Mouse (Mus musculus) heart, adult 18-20 months (tissue): ENCODE data around the gene Cpm. TPM values are rescaled to one million over a fixed set of nuclear protein-coding genes. Genes with fewer than 3 reads are reported as not detected.
A peak's percentile ranks its signal among the peaks of the same experiment; 100 is the strongest.

Experiments used
- DNase-seq, 2 experiments: peaks; one replicate each; pipeline ENCODE4 v3.0.0; 2021 to 2022; ENCODE audit warnings: mixed read lengths in 1 of 2
- total RNA-seq, 2 experiments: library from RNA; stranded (reverse); gene quantifications; 2 replicates each; pipeline ENCODE4 v1.2.3; 2021

Cpm gene
- total RNA-seq, 2 experiments from 2014 or later = 2.9 to 3.5 TPM

DNA sequence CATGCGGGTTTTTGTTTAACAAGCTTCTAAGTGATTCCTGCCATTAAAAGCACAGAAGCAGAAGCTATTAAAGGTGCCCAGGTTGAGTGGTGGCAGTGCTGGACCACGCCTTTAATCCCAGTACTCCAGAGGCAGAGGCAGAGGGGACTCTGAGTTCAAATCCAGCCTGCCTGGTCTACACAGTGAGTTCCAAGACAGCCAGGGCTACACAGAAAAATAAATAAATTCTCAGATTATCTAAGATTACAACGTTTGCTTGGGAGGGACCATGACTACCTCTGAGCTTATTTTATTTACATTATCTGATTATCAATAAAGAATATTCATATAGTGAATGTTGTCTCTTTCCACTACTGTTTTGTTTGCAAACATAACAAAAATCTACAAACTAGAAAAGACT, 57.7 kb downstream of the Cpm start:
- DNase-seq = no peak

- DNase-seq = no peak
Observed at GRCm38 (mm10) chr10:117687577-117687976, 58.3 kb downstream of the Cpm start.

DNA sequence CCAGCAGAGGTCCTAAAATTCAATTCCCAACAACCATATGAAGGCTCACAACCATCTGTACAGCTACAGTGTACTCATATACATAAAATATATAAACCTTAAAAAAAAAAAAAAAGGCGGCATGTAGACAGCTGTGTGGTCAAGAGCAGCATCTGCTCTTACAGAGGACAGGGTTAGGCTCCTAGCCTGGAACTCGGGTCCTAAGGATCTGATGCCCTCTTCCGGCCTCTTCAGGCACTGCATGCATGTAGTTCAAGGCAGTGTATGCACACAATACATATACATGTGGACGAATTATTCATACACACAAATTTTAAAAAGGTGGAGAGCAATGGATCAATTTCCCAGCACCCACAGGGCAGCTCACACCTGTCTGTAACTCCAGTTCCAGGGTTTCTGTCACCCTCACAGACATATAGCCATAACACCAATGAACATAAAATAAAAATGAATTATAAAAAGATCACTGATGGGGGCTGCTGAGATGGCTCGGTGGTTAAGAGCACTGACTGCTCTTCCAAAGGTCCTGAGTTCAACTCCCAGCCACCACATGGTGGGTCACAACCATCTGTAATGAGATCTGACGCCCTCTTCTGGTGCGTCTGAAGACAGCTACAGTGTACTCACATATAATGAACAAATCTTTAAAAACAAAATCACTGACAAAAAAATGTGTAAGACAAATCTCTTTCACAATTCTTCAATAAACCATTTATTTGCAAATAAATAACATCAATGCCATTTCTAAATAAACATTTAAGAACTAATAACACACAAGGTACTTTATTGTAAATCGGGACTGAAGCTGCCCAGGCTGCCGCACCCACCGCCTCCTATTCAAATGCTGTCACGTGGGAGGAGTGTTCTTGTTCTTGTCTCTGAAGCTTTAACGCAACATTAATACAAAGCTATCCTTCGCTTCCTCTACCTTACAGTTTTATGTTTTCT, 59.2 kb downstream of the Cpm start:
- peak in 1 of 2 experiments; percentile 35 for DNase-seq

- DNase-seq = no peak
Observed at GRCm38 (mm10) chr10:117689297-117690100, 60.2 kb downstream of the Cpm start.

- no peak for DNase-seq
Observed at GRCm38 (mm10) chr10:117690101-117690352, 60.7 kb downstream of the Cpm start.

DNA sequence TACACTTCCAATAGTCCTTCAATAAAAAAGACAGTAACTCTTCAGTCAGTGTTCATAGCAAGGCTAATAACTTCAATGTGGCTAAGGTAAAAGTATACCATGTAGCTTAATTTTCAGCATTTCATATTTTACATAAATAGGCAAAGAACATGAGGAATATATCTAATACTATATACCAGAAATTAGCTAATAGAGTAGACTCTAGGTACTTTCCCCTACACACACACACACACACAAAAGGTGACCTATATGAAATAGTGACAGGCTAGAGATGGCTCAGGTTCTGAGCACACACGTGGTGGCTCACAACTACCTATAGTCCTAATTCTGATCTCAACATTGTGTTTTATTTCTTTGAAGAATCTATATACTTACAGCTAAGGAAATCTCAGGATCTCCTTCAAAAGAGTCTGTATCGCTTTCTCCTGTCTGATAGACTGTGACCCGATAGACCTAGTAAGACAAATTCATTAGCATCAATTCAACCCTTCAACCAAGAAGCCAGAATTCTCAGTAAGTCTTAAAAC, 61.5 kb downstream of the Cpm start:
- DNase-seq = no peak

GRCm38 (mm10) chr10:117691389-117691968, 62.2 kb downstream of the Cpm start:
- no peak for DNase-seq

- DNase-seq = no peak
Observed at GRCm38 (mm10) chr10:117692173-117692572, 62.9 kb downstream of the Cpm start.

- no peak for DNase-seq
Observed at GRCm38 (mm10) chr10:117692953-117693352, 63.7 kb downstream of the Cpm start.

DNA sequence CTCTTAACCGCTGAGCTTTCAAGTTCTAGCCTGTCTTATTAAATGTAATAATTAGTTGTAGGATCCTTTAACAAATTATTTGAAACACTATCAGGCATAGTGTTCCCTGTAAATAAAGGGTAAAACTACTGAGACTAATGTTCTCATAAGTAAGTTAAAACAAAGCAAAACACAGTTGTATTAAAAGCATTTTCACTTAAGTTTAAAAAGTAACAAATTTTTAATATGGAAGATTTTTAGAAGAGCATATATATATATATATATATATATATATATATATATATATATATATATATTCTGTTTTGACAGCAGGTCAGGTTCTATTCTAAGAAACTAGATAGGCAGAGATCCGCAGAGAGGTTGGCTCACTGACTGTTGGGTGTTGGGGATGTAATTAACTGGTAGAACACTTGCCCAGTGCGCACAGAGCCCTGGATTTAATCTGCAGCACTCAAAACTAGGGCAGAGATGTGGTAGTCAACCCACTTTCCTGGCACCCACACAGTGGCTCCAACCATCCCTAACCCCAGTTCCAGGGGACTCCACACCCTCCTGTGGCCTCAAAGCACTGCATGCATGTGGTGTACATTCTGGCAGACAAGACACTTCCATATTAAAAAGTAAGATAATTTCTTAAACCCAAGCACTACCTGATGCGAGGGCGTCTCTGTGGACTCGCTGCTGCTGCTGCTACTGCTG, 65.1 kb downstream of the Cpm start:
- no peak for DNase-seq

DNA sequence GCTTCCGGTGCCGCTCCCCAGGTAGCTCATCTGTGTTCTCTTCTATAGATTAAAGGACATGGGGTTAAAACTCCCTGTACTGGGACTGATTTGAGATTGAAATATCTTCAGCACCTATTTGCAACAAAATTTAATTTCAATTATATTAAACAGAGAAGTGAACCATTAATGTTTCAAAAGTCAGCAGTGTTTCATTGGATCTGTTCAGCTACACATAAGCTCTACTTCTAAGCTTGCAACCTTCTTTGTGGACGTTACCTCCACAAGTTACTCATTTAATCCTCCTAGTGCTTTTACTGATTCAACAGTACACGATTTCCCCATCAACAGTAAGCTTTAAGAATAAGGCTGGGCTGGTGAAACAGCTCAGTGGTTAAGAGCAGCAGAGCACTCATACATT, 65.7 kb downstream of the Cpm start:
- no peak for DNase-seq

- DNase-seq = no peak
Observed at GRCm38 (mm10) chr10:117695605-117696004, 66.3 kb downstream of the Cpm start.

GRCm38 (mm10) chr10:117696021-117696826, 66.9 kb downstream of the Cpm start:
- DNase-seq = no peak

DNA sequence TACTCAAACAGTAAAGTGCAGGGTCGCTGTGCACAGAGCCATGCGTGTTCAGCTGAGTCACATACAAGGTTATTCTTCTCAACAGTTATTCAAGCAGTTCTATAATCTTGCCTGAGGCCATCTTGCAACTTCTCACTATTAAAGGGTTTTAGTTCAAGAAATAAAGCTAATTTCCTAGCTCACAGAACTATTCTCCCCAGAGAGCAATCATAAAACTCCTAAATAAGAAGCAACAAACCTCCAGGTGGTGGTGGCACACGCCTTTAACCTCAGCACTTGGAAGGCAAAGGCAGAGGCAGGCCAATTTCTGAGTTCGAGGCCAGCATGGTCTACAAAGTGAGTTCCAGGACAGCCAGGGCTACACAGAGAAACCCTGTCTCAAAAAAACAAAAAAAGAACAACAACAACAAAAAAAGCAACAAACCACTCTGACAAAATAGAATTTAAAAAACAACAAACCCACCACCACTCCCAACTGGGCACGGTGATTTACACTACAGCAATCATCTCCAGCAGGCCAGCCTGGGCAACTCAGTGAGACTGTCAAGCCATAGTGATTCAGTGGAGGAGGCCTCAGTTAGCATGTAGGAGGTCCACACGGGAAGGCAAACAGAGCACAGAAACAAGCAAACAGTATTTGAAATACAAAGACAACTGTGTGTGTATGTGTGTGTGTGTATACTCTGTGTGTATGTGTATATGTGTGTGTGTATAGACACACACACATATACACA, 67.7 kb downstream of the Cpm start:
- DNase-seq = no peak

- DNase-seq = no peak
Observed at GRCm38 (mm10) chr10:117697561-117698115, 68.3 kb downstream of the Cpm start.

DNA sequence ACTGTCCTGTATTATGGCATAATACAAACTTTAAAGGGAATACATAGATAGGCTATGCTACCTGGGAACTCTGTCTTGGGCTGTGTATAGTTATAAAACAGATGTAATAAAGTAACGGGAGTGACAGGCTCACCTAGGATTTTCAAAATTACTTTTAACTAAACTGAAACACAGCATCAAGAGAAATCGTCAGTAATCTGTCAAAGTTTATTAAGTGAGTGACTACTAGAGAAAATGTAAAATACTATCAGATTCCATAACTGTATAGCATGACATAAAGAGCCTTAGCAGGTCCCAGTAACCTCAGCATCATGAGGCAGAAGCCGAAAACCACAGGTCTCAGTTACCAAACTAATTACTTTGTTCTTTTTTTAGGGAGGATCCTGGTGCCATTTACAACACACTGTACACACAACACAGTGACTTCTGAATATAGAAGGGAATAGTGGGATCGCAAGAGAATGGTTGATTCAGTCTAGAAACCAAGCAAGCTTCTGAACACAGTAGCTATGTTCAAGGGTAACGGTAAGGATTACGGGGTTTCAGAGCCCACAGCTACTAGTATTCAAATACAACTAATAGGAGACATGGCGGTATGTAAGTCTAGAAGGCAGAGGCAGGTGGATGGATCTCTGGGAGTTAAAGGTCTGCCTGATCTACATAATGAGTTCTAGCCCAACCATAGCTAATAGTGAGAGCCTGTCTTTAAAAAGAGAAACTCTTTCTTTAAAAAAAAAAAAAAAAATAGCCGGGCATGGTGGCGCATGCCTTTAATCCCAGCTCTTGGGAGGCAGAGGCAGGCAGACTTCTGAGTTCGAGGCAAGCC, 69.2 kb downstream of the Cpm start:
- DNase-seq = no peak

GRCm38 (mm10) chr10:117699914-117700313, 70.6 kb downstream of the Cpm start:
- no peak for DNase-seq

DNA sequence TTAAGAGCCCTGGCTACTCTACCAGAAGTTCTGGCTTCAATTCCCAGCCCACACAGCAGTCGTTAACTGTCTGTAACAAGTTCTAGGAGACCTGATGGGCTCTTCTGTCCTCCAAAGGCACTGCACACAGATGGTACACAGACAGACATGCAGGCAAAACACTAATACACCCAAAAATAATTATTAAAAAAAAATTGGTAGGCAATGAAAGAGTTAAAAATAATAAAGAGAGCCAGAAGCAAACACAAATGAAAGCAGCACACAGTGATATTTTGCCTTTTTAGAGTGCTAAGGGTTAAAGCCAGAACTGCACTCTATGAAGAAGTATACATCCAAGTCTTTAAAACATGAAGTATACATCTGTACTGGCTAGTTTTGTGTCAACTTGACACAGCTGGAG, 71.2 kb downstream of the Cpm start:
- DNase-seq = no peak
